Mouse (Mus musculus) CD4-positive naive resting alpha-beta T cell, adult 76 days (primary cell): Measurements from ENCODE around the gene Ogn. TPM values are rescaled to one million over a fixed set of nuclear protein-coding genes. Genes with fewer than 3 reads are reported as not detected.

Experiments used
- total RNA-seq: library from RNA; stranded (reverse); gene quantifications from one replicate; pipeline ENCODE4 v1.2.4, GENCODE M21; 2023

Gene Ogn
- not detected for total RNA-seq

GRCm38 (mm10) chr13:49607714-49608113 lies at the start of gene Ogn:
Gene Ogn (plus strand): TSS chr13:49608046.

GRCm38 (mm10) chr13:49581541-49582530 lies 26.0 kb upstream of the Ogn start, which contains the start of gene Omd:
Gene Omd (plus strand): TSS chr13:49582462.

GRCm38 (mm10) chr13:49652481-49653179 lies 44.8 kb downstream of the Ogn start, which contains the start of the genes Cenpp and Nol8:
Gene Cenpp (minus strand): TSS chr13:49652785.
Gene Nol8 (plus strand): TSS chr13:49653078.

Other genes with a start within 250 kb of the Ogn start
- gene Ippk, start 186.8 kb upstream of the Ogn start, total RNA-seq = 11.3 TPM
- 0.91 TPM for gene Tes3-ps, start 114.7 kb upstream of the Ogn start, total RNA-seq
- not detected for gene Ecm2, start 103.2 kb upstream of the Ogn start, total RNA-seq
- not detected for gene Aspn, start 63.6 kb upstream of the Ogn start, total RNA-seq
- not detected for gene Omd, start 25.6 kb upstream of the Ogn start, total RNA-seq
- 0.53 TPM for gene Cenpp, start 44.7 kb downstream of the Ogn start, total RNA-seq
- gene Nol8, start 45.0 kb downstream of the Ogn start, total RNA-seq = 36.5 TPM
- gene Iars, start 74.1 kb downstream of the Ogn start, total RNA-seq = 125 TPM
- gene Gm30302, start 191.0 kb downstream of the Ogn start, total RNA-seq = not detected